Mouse (Mus musculus): ENCODE measurements around the gene Cfap299.

DNA sequence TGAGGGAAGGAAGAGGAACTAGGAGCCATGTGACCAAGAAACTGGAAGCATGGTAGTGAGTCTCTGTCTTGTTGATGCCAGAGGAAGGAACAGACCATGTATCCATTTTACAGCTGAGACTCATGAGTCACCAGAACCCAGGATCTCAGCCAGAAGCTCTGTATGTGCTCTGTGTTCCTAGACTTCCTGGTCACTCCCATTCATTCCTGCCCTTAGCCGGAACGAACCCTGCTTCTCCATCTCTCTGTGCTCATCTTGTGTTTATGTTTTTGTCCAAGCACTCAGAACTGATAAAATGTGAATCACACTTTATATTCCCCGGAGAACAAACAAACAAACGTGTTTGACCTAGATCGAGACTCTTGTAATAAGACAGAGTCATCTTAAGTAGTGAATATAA, 36.2 kb downstream of the Cfap299 start:
- TF ChIP-seq CTCF (IDR thresholded peaks at IDR 0.05; ENCODE audit: control insufficient read depth, insufficient read depth, low read length) (no peak), POLR2A (IDR thresholded peaks at IDR 0.05; ENCODE audit: borderline replicate concordance, control insufficient read depth, low read depth, low read length) (no peak)
